ENCODE assay signal across 7 mouse cellular contexts in genomic region chrX:136868061-136869040, GRCm38 (mm10). TPM values are rescaled to one million over a fixed set of nuclear protein-coding genes. Genes with fewer than 3 reads are reported as not detected.
DNase-seq lines count a peak whose midpoint lies in the region; ATAC-seq and TF ChIP-seq lines count a peak whose summit lies in the region.

Rab9b (minus strand) TSS chrX:136868755.

- no peak for TF ChIP-seq POLR2A in ES-Bruce4 (IDR thresholded peaks at IDR 0.05; ENCODE audit: insufficient read depth, low read length)

- H3K9me3 ChIP-seq in ES-Bruce4 (replicated peaks; ENCODE audit: control insufficient read depth, insufficient read depth, low read length, poor library complexity, severe bottlenecking): no peaks in the 10 kb centered on the region
- no peaks in the 10 kb centered on the region for H3K9me3 ChIP-seq in heart, postnatal 0 days (replicated peaks; ENCODE audit: control insufficient read depth, low read length)
- H3K9me3 ChIP-seq in stomach, embryonic 15.5 days: no peaks in the 10 kb centered on the region

- TF ChIP-seq CTCF in ES-Bruce4 (IDR thresholded peaks at IDR 0.05; ENCODE audit: low read depth, low read length): no peak
- no peak for TF ChIP-seq CTCF in heart, postnatal 0 days (IDR thresholded peaks at IDR 0.05; ENCODE audit: low read depth)

- 12% methylated on average over 35 of the region's 36 CpGs for WGBS in heart, postnatal 0 days
- WGBS in stomach, embryonic 15.5 days: 19% methylated on average over 28 of the region's 36 CpGs

- H3K4me1 ChIP-seq in ES-Bruce4 (ENCODE audit: control insufficient read depth, insufficient read depth, low read length): no peaks in the 10 kb centered on the region
- no peaks in the 10 kb centered on the region for H3K4me1 ChIP-seq in heart, postnatal 0 days (ENCODE audit: control insufficient read depth, insufficient read depth)
- no peaks in the 10 kb centered on the region for H3K4me1 ChIP-seq in stomach, embryonic 15.5 days

- ATAC-seq in heart, postnatal 0 days (ENCODE audit: insufficient read depth, low read depth): peak; percentile 44; the same call in 1 of the 2 replicates
- ATAC-seq in megakaryocyte-erythroid progenitor cell, adult 5-6 weeks (replicated peaks; ENCODE audit: low FRiP score, low TSS enrichment, poor library complexity, severe bottlenecking): peak; percentile 88
- peak; percentile 53; the same call in 1 of the 2 replicates for ATAC-seq in stomach, embryonic 15.5 days (ENCODE audit: insufficient read depth, low FRiP score, low read depth)

- H3K27ac ChIP-seq in ES-Bruce4 (ENCODE audit: insufficient read depth, low read length): no peak within 1 kb of the TSS
- H3K27ac ChIP-seq in heart, postnatal 0 days (ENCODE audit: low read depth): no peak within 1 kb of the TSS
- no peak within 1 kb of the TSS for H3K27ac ChIP-seq in stomach, embryonic 15.5 days

- H3K27me3 ChIP-seq in ES-Bruce4 (ENCODE audit: control insufficient read depth, insufficient read depth, low read length, poor library complexity, severe bottlenecking): no peaks in the 10 kb centered on the region; the same call in 1 of the 2 replicates
- no peaks in the 10 kb centered on the region for H3K27me3 ChIP-seq in heart, postnatal 0 days (ENCODE audit: control insufficient read depth, insufficient read depth, low read length)
- no peaks in the 10 kb centered on the region for H3K27me3 ChIP-seq in stomach, embryonic 15.5 days (replicated peaks)

- DNase-seq in Muller cell, postnatal 12 days (ENCODE audit: inconsistent ontology term): peak; percentile 14
- peak; percentile 51 for DNase-seq in embryo, embryonic 10 days (ENCODE audit: low spot score)
- peak; percentile 6 for DNase-seq in heart, postnatal 0 days (ENCODE audit: low spot score)
- peak; percentile 39 to 48 for DNase-seq in layer of hippocampus, postnatal 36 days

- peak within 1 kb of the TSS; percentile 79 for H3K4me3 ChIP-seq in ES-Bruce4 (ENCODE audit: low read depth, low read length)
- peak within 1 kb of the TSS; percentile 49 for H3K4me3 ChIP-seq in heart, postnatal 0 days (ENCODE audit: low read depth, low read length)
- peak within 1 kb of the TSS; percentile 39 for H3K4me3 ChIP-seq in stomach, embryonic 15.5 days (replicated peaks)

- no peak for TF ChIP-seq EP300 in ES-Bruce4 (IDR thresholded peaks at IDR 0.05; ENCODE audit: insufficient read depth, low read depth, low read length)
- TF ChIP-seq EP300 in heart, postnatal 0 days (IDR thresholded peaks at IDR 0.05; ENCODE audit: low read depth): no peak

- no peaks in the 10 kb centered on the region for H3K36me3 ChIP-seq in ES-Bruce4 (ENCODE audit: control insufficient read depth, insufficient read depth, low read length, poor library complexity, severe bottlenecking)
- H3K36me3 ChIP-seq in heart, postnatal 0 days (replicated peaks; ENCODE audit: control insufficient read depth, insufficient read depth, low read length): no peaks in the 10 kb centered on the region
- H3K36me3 ChIP-seq in stomach, embryonic 15.5 days: no peaks in the 10 kb centered on the region

- 0 out of 2 replicates have a peak within 1 kb of the TSS, but pooled peaks have one; percentile 43 for H3K9ac ChIP-seq in ES-Bruce4 (ENCODE audit: low read depth, poor library complexity, severe bottlenecking)
- H3K9ac ChIP-seq in heart, postnatal 0 days (replicated peaks; ENCODE audit: low read depth, low read length): no peak within 1 kb of the TSS
- H3K9ac ChIP-seq in stomach, embryonic 15.5 days: no peak within 1 kb of the TSS

- peak within 1 kb of the TSS; percentile 80 for H3K4me2 ChIP-seq in heart, postnatal 0 days (ENCODE audit: low read depth, low read length)
- H3K4me2 ChIP-seq in stomach, embryonic 15.5 days: peak within 1 kb of the TSS; percentile 67

RNA-seq across cellular contexts. Expression of gene Rab9b, which starts in this region (rescaled TPM):
- not detected in 2 replicates for polyA plus RNA-seq in ES-Bruce4 (2011; ENCODE audit: insufficient read depth, insufficient read length, low read depth, missing spikeins)
- total RNA-seq in heart, postnatal 0 days (2014; rRNA removed; ENCODE audit: low replicate concordance): not detected in 2 replicates
- polyA plus RNA-seq in heart, postnatal 0 days (2015; fragmentation: Nextera tagmentation; extraction: Ambion mirVana): 0.10 and 0.16 TPM in 2 replicates
- total RNA-seq in layer of hippocampus, postnatal 36 days (2021): 10 to 100 TPM; 26.9 to 31.2 TPM
- total RNA-seq in megakaryocyte-erythroid progenitor cell, adult 5-6 weeks (2014; fragmentation: Nextera tagmentation): not detected in 2 replicates
- not detected in 2 replicates for total RNA-seq in megakaryocyte-erythroid progenitor cell, adult 5-6 weeks (2017)
- 0.57 and 0.62 TPM in 2 replicates for polyA plus RNA-seq in stomach, embryonic 15.5 days (2015; fragmentation: Nextera tagmentation; extraction: Ambion mirVana)

Comparison
In these comparisons a context has a peak if more than half of its experiments do, and no peak if none do; other contexts are left out.
1. RNA of gene Rab9b (total RNA-seq): 26.9 to 31.2 TPM in layer of hippocampus, postnatal 36 days; not detected in heart, postnatal 0 days and not detected in megakaryocyte-erythroid progenitor cell, adult 5-6 weeks; every median in the first group is over 10 times any median in the second.
2. Peak in DNase-seq, ATAC-seq, H3K4me3 ChIP-seq and H3K4me2 ChIP-seq in heart, postnatal 0 days; RNA of the gene not detected or under 1 TPM.
3. Peak in ATAC-seq in megakaryocyte-erythroid progenitor cell, adult 5-6 weeks; RNA of the gene not detected or under 1 TPM.
4. Peak in ATAC-seq, H3K4me3 ChIP-seq and H3K4me2 ChIP-seq in stomach, embryonic 15.5 days; RNA of the gene not detected or under 1 TPM.
5. Peak in every context shown above with its lines, with median percentiles within 50 percentile points of each other: H3K4me3 ChIP-seq, DNase-seq and ATAC-seq.